In genomic region chr2:27278859-27279258, GRCm38 (mm10) we compare ENCODE assay signal across 27 mouse cellular contexts. TPM values are rescaled to one million over a fixed set of nuclear protein-coding genes. Genes with fewer than 3 reads are reported as not detected.
DNase-seq lines count a peak whose midpoint lies in the region; ATAC-seq and TF ChIP-seq lines count a peak whose summit lies in the region.
"Had no signal": no experiment of that assay in that cellular context is flagged by ENCODE, and none has a peak within 500 bp of the region (broad histone marks: within the 10 kb centered on the region; RNA-seq: fewer than 3 reads in every experiment).

No protein-coding gene starts in this region.

- no peak for DNase-seq in frontal cortex, postnatal 10 days (ENCODE audit: low spot score in 2 of 2)
- DNase-seq in left cerebral cortex, adult 2 months (ENCODE audit: extremely low spot score in 1 of 2, low spot score in 2 of 2): no peak
- no peak for DNase-seq in left cerebral cortex, postnatal 36 days (ENCODE audit: low spot score in 2 of 2)
- DNase-seq in brain, adult 2 months (ENCODE audit: low read depth, low spot score): peak; percentile 33
- DNase-seq: adrenal gland, adult 8-10 months; adrenal gland, postnatal 14 days; adrenal gland, postnatal 36 days; B cell, adult 2 months; cerebellum, adult 11 months; cerebellum, adult 18-20 months; cerebellum, adult 8-10 months; cerebellum, adult 9-11 months; cerebellum, postnatal 14 days; cerebellum, postnatal 36 days; embryo, embryonic 11 days had no signal

- H3K4me3 ChIP-seq in left cerebral cortex, adult 2 months: no peak overlapping the region
- H3K4me3 ChIP-seq: embryonic facial prominence, embryonic 13.5 days; embryonic facial prominence, embryonic 15.5 days; erythroblast, embryonic 14.5 days; forebrain, embryonic 10.5 days; forebrain, embryonic 12.5 days had no signal

- intact Hi-C loops in left cerebral cortex, adult 2 months (cut with DNase I): no loop called here
- intact Hi-C loops in left cerebral cortex, postnatal 36 days (cut with DNase I): no loop called here

- peak; percentile 62; the same call in 1 of the 2 replicates for ATAC-seq in frontal cortex, adult (ENCODE audit: low TSS enrichment)
- ATAC-seq: activated CD4-positive, CD25-positive, alpha-beta regulatory T cell, adult 4 months; CD4-positive, CD25-positive, alpha-beta regulatory T cell, adult 4 months; forebrain, embryonic 14.5 days; forebrain, embryonic 16.5 days; Patski had no signal

- TF ChIP-seq CTCF in left cerebral cortex, adult 2 months (IDR thresholded peaks at IDR 0.05): peak; percentile 4; the same call in 1 of the 2 replicates

- H3K27ac ChIP-seq in left cerebral cortex, adult 2 months: no peak overlapping the region
- H3K27ac ChIP-seq: embryonic facial prominence, embryonic 13.5 days; embryonic facial prominence, embryonic 15.5 days; forebrain, embryonic 10.5 days; forebrain, embryonic 12.5 days had no signal

RNA-seq across cellular contexts. Expression of gene Sardh, which starts 30.7 kb away (rescaled TPM):
- 1 to 10 TPM; 8.0 to 8.4 TPM for total RNA-seq in left cerebral cortex, adult 2 months (2021)
- total RNA-seq in left cerebral cortex, postnatal 36 days (2021): 10 to 100 TPM in 1 of 2 experiments, 1 to 10 TPM in 1; 7.4 to 10.8 TPM
- total RNA-seq: CH12.LX had no signal
